Mouse (Mus musculus): ENCODE measurements around the gene Clip4. TPM values are rescaled to one million over a fixed set of nuclear protein-coding genes. Genes with fewer than 3 reads are reported as not detected.

Clip4 gene
- polyA plus RNA-seq (2021; fragmentation: Nextera tagmentation): 9.1 and 32.4 TPM in 2 replicates
- long read RNA-seq, experiment 1, partial matches to known transcripts: 13 of 32 reads
- long read RNA-seq, experiment 1, other reads (novel, unspliced or antisense): 18 of 32 reads
- long read RNA-seq, experiment 2, partial matches to known transcripts: 5 of 18 reads
- long read RNA-seq, experiment 2, other reads (novel, unspliced or antisense): 10 of 18 reads

GRCm38 (mm10) chr17:71768173-71768572 lies at the start of gene Clip4:
Gene Clip4, plus strand, starts transcription at chr17:71768473.

GRCm38 (mm10) chr17:71752831-71753230 lies 15.4 kb upstream of the Clip4 start, which contains the start of gene Pcare:
Gene Pcare, minus strand, starts transcription at chr17:71752894.

Other genes with a start within 250 kb of the Clip4 start
- 0.20 and 0.34 TPM in 2 replicates for gene Ndc80, start 241.6 kb upstream of the Clip4 start, polyA plus RNA-seq (2021; fragmentation: Nextera tagmentation)
- gene Spdya, start 216.4 kb upstream of the Clip4 start, polyA plus RNA-seq (2021; fragmentation: Nextera tagmentation): 1.8 and 3.1 TPM in 2 replicates
- gene Wdr43, start 152.6 kb upstream of the Clip4 start, polyA plus RNA-seq (2021; fragmentation: Nextera tagmentation): 10.4 and 16.9 TPM in 2 replicates
- gene Togaram2, start 95.2 kb upstream of the Clip4 start, polyA plus RNA-seq (2021; fragmentation: Nextera tagmentation): 0.56 and 0.63 TPM in 2 replicates
- 0.06 and 0.08 TPM in 2 replicates for gene Pcare, start 15.6 kb upstream of the Clip4 start, polyA plus RNA-seq (2021; fragmentation: Nextera tagmentation)